Mouse (Mus musculus): ENCODE results near the gene Tmem52.

- TF ChIP-seq EP300 (IDR thresholded peaks at IDR 0.05), result peak; percentile 51; the same call in 1 of the 2 replicates
- TF ChIP-seq CTCF (IDR thresholded peaks at IDR 0.05), result peak; percentile 96
Observed at GRCm38 (mm10) chr4:155481381-155482124, 12.6 kb downstream of the Tmem52 start.

All from lung, postnatal 0 days (tissue).